Mouse (Mus musculus): ENCODE measurements around the gene Olr1. TPM values are rescaled to one million over a fixed set of nuclear protein-coding genes. Genes with fewer than 3 reads are reported as not detected.

Gene Olr1
- 1 to 10 TPM; 1.7 to 3.1 TPM for total RNA-seq (2023)

DNA sequence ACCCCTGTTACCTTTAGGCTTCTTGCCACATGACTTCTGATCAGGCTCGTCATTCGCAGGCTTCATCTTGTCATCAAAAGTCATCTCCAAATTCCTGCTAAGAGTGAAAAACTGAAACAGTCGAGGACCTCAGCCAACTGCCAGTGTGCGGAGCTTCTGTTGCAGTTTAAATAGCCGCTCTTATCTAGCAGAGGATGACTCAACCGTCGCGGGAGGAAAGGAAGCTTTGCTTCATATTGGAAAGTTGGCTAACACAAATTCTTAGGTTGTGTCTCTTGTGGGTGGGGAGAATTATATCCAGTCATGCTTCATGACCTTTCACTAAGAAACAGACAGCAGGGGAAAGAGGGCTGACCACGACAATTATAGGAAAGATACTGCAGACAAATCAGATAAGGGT lies at the start of gene Olr1:
Gene Olr1, minus strand, starts transcription at position 142 of the 400 bp plus-strand sequence.

GRCm38 (mm10) chr6:129532942-129533860 lies 26.2 kb upstream of the Olr1 start, which contains the start of gene Gabarapl1:
Gene Gabarapl1, plus strand, starts transcription at chr6:129533160.

DNA sequence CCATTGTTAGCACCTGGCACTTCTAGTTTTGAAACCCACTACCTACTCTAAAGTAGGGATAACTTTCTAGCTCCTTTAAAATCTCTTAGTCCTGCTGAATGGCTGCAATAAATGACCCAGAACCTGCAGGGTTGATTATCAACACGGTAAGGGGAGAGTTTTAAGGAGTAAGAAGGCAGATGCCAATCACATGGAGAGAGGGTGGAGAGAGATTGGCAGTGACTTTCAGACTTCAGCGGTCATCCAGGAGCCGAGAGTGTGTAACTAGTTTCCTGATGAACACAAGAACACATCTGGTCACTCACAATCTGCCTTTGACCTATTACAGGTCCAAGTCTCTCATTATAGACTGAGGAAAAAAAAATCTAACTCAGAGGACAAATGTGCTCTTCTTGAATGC lies 5.4 kb upstream of the Olr1 start, which contains the start of gene Tmem52b:
Gene Tmem52b, plus strand, starts transcription at position 189 of the 400 bp plus-strand sequence.

GRCm38 (mm10) chr6:129451411-129452039 lies 55.4 kb downstream of the Olr1 start, which contains the start of gene Clec1a:
Gene Clec1a, minus strand, starts transcription at chr6:129452000.

Other genes with a start within 250 kb of the Olr1 start
- 10 to 100 TPM; 32.7 to 49.3 TPM for gene Cd69, start 231.7 kb downstream of the Olr1 start, total RNA-seq (2023)
- not detected for gene 4922502D21Rik, start 175.4 kb downstream of the Olr1 start, total RNA-seq (2023)
- 100 to 1,000 TPM; 146 to 158 TPM for gene Clec12a, start 164.5 kb downstream of the Olr1 start, total RNA-seq (2023)
- gene Clec12b, start 121.3 kb downstream of the Olr1 start, total RNA-seq (2023) = not detected
- gene Clec1b, start 109.9 kb downstream of the Olr1 start, total RNA-seq (2023) = 10 to 100 TPM; 11.0 to 19.1 TPM
- 10 to 100 TPM in 1 of 2 experiments, 1 to 10 TPM in 1; 7.8 to 20.6 TPM for gene Clec9a, start 98.3 kb downstream of the Olr1 start, total RNA-seq (2023)
- 1 to 10 TPM in 1 of 2 experiments, under 1 TPM in 1; 0.58 to 1.5 TPM for gene Clec1a, start 55.2 kb downstream of the Olr1 start, total RNA-seq (2023)
- gene Tmem52b, start 5.4 kb upstream of the Olr1 start, total RNA-seq (2023) = 1 to 10 TPM in 1 of 2 experiments, not detected in 1; 1.4 TPM
- 10 to 100 TPM; 63.8 to 74.3 TPM for gene Gabarapl1, start 26.0 kb upstream of the Olr1 start, total RNA-seq (2023)
- not detected for gene Klre1, start 70.7 kb upstream of the Olr1 start, total RNA-seq (2023)
- gene Klrd1, start 84.6 kb upstream of the Olr1 start, total RNA-seq (2023) = 10 to 100 TPM in 1 of 2 experiments, 1 to 10 TPM in 1; 9.9 to 12.7 TPM
- gene Klrk1, start 116.7 kb upstream of the Olr1 start, total RNA-seq (2023) = 10 to 100 TPM; 16.5 to 20.0 TPM
- not detected for gene Klrc3, start 136.2 kb upstream of the Olr1 start, total RNA-seq (2023)
- under 1 TPM in 1 of 2 experiments, not detected in 1; 0.30 TPM for gene Klrc2, start 153.5 kb upstream of the Olr1 start, total RNA-seq (2023)
- 1 to 10 TPM; 1.5 to 2.3 TPM for gene Klrc1, start 171.8 kb upstream of the Olr1 start, total RNA-seq (2023)
- 1 to 10 TPM; 1.6 to 2.6 TPM for gene Klri1, start 210.0 kb upstream of the Olr1 start, total RNA-seq (2023)
- under 1 TPM; 0.68 to 0.76 TPM for gene Klri2, start 233.3 kb upstream of the Olr1 start, total RNA-seq (2023)

All from monocyte, adult 59 days (primary cell).